Mouse (Mus musculus) left cerebral cortex, adult 18-20 months (tissue): ENCODE data around the gene Gm17535. TPM values are rescaled to one million over a fixed set of nuclear protein-coding genes. Genes with fewer than 3 reads are reported as not detected.
A peak's percentile ranks its signal among the peaks of the same experiment; 100 is the strongest.
"Not testable (repeated sequence)": the region's sequence is repeated elsewhere in the genome, so short reads cannot be mapped to it uniquely, and the experiment has no call there.

Experiments
- DNase-seq, 2 experiments: peaks; one replicate each; pipeline ENCODE4 v3.0.0; 2021 to 2022; ENCODE audit warnings: low spot score in 2 of 2, mixed read lengths in 1 of 2
- long read RNA-seq, 2 experiments: library from polyadenylated mRNA; stranded (forward); transcript quantifications; one replicate each; pipeline ENCODE4 v2.0.0; 2021
- total RNA-seq, 2 experiments: library from RNA; stranded (reverse); gene quantifications; 2 replicates each; pipeline ENCODE4 v1.2.3; 2021

Gm17535 gene
- not detected for total RNA-seq
- long read RNA-seq, experiment 1: 0 reads
- long read RNA-seq, experiment 2: 0 reads

- not testable (repeated sequence) for DNase-seq
Measured at GRCm38 (mm10) chr9:3034299-3034698, at the start of gene Gm17535. Gm17535 (plus strand) TSS chr9:3034599.

GRCm38 (mm10) chr9:3000445-3000972 is 33.9 kb upstream of the Gm17535 start, which contains the start of gene Gm10722:
Gm10722 (plus strand) TSS chr9:3000922.
- DNase-seq: peak in 1 of 2 experiments; percentile 8

- DNase-seq: peak; percentile 1 to 6
Measured at GRCm38 (mm10) chr9:3001006-3001405, 33.4 kb upstream of the Gm17535 start.

- DNase-seq: peak; percentile 100
Measured at GRCm38 (mm10) chr9:3001948-3002659, 32.3 kb upstream of the Gm17535 start.

- DNase-seq: not testable (repeated sequence)
Measured at GRCm38 (mm10) chr9:3002794-3003396, 31.5 kb upstream of the Gm17535 start, which contains the start of gene Gm11168. Gm11168 (plus strand) TSS chr9:3003346.

- not testable (repeated sequence) for DNase-seq
Measured at GRCm38 (mm10) chr9:3006179-3006578, 28.2 kb upstream of the Gm17535 start.

- peak; percentile 80 to 95 for DNase-seq
Measured at GRCm38 (mm10) chr9:3006636-3007035, 27.8 kb upstream of the Gm17535 start.

GRCm38 (mm10) chr9:3007272-3007671 is 27.1 kb upstream of the Gm17535 start:
- not testable (repeated sequence) for DNase-seq

GRCm38 (mm10) chr9:3009331-3009730 is 25.1 kb upstream of the Gm17535 start:
- not testable (repeated sequence) for DNase-seq

- DNase-seq: not testable (repeated sequence)
Measured at GRCm38 (mm10) chr9:3012054-3012621, 22.3 kb upstream of the Gm17535 start.

GRCm38 (mm10) chr9:3012733-3013279 is 21.6 kb upstream of the Gm17535 start, which contains the start of gene Gm10721:
Gm10721 (plus strand) TSS chr9:3013140.
- DNase-seq: not testable (repeated sequence)

- not testable (repeated sequence) for DNase-seq
Measured at GRCm38 (mm10) chr9:3015354-3015753, 19.0 kb upstream of the Gm17535 start, which contains the start of gene Gm10720. Gm10720 (plus strand) TSS chr9:3015654.

- DNase-seq: not testable (repeated sequence)
Measured at GRCm38 (mm10) chr9:3015896-3016295, 18.5 kb upstream of the Gm17535 start.

- not testable (repeated sequence) for DNase-seq
Measured at GRCm38 (mm10) chr9:3017108-3017507, 17.3 kb upstream of the Gm17535 start, which contains the start of gene Gm10719. Gm10719 (plus strand) TSS chr9:3017408.

- DNase-seq: peak; percentile 1 to 80
Measured at GRCm38 (mm10) chr9:3018944-3019343, 15.5 kb upstream of the Gm17535 start.

GRCm38 (mm10) chr9:3019835-3020727 is 14.3 kb upstream of the Gm17535 start:
- peak; percentile 39 to 71 for DNase-seq

- DNase-seq: peak; percentile 63 to 69
Measured at GRCm38 (mm10) chr9:3022316-3023008, 11.9 kb upstream of the Gm17535 start.

GRCm38 (mm10) chr9:3023312-3023984 is 11.0 kb upstream of the Gm17535 start, which contains the start of gene Gm10718:
Gm10718 (plus strand) TSS chr9:3023547.
- DNase-seq: peak in 1 of 2 experiments; percentile 2
